Mouse (Mus musculus) ES-Bruce4 (cell line): ENCODE measurements at regions not wholly inside any gene's neighbourhood (a gene's known extent, or its start where the extent isn't known, plus 50 kb on each side); places are given as distances from the start of the nearest gene placed in this dataset.

Experiments used
- H3K27ac ChIP-seq: 2 replicates; pipeline ENCODE4 v1.5.1; 2012; ENCODE audit warnings: low read length, inconsistent platforms; ENCODE audit not compliant: insufficient read depth
- H3K27me3 ChIP-seq: 2 replicates; pipeline ENCODE4 v1.6.1; 2012; ENCODE audit warnings: mild to moderate bottlenecking, low read length, inconsistent platforms; ENCODE audit not compliant: control insufficient read depth, poor library complexity, insufficient read depth, severe bottlenecking
- H3K36me3 ChIP-seq: 2 replicates; pipeline ENCODE4 v1.6.1; 2012; ENCODE audit warnings: inconsistent platforms, mild to moderate bottlenecking, low read length, moderate library complexity; ENCODE audit not compliant: control insufficient read depth, poor library complexity, insufficient read depth, severe bottlenecking
- H3K4me1 ChIP-seq: one replicate; pipeline ENCODE4 v1.8.1; 2011; ENCODE audit warnings: low read length; ENCODE audit not compliant: control insufficient read depth, insufficient read depth
- H3K4me3 ChIP-seq: 2 replicates; pipeline ENCODE4 v1.5.1; 2011; ENCODE audit warnings: low read depth, mild to moderate bottlenecking, low read length
- H3K9ac ChIP-seq: 2 replicates; pipeline ENCODE4 v1.6.1; 2012; ENCODE audit warnings: low read depth, mild to moderate bottlenecking, inconsistent platforms; ENCODE audit not compliant: poor library complexity, severe bottlenecking
- H3K9me3 ChIP-seq: replicated peaks from 2 replicates; pipeline ENCODE4 v1.6.1; 2012; ENCODE audit warnings: mild to moderate bottlenecking, low read length, inconsistent platforms; ENCODE audit not compliant: control insufficient read depth, poor library complexity, insufficient read depth, severe bottlenecking
- CTCF ChIP-seq: IDR thresholded peaks from one replicate; pipeline ENCODE4 v1.8.1; 2011; ENCODE audit warnings: low read depth, low read length
- EP300 ChIP-seq: IDR thresholded peaks from 2 replicates; pipeline ENCODE4 v1.6.1; 2011; ENCODE audit warnings: low read depth, low read length; ENCODE audit not compliant: insufficient read depth
- POLR2A ChIP-seq: IDR thresholded peaks from one replicate; pipeline ENCODE4 v1.8.1; 2011; ENCODE audit warnings: low read length; ENCODE audit not compliant: insufficient read depth

- H3K9ac ChIP-seq = no peak overlapping the region
- no peaks in the 10 kb centered on the region for H3K36me3 ChIP-seq
- no peaks in the 10 kb centered on the region for H3K4me1 ChIP-seq
- no peak overlapping the region for H3K27ac ChIP-seq
- H3K4me3 ChIP-seq = no peak overlapping the region
- TF ChIP-seq EP300 = no peak
- no peak for TF ChIP-seq CTCF
- TF ChIP-seq POLR2A = no peak
- H3K27me3 ChIP-seq = no peaks in the 10 kb centered on the region
- no peaks in the 10 kb centered on the region for H3K9me3 ChIP-seq
Measured at GRCm38 (mm10) chr13:28492015-28492414, 234.7 kb downstream of the Gm11361 start.

GRCm38 (mm10) chr13:28483727-28484126 lies 226.4 kb downstream of the Gm11361 start:
- H3K27me3 ChIP-seq = no peaks in the 10 kb centered on the region
- TF ChIP-seq EP300 = no peak
- no peak for TF ChIP-seq CTCF
- TF ChIP-seq POLR2A = no peak
- H3K9ac ChIP-seq = no peak overlapping the region
- H3K9me3 ChIP-seq = no peaks in the 10 kb centered on the region
- H3K27ac ChIP-seq = no peak overlapping the region
- H3K36me3 ChIP-seq = no peaks in the 10 kb centered on the region
- no peak overlapping the region for H3K4me3 ChIP-seq
- H3K4me1 ChIP-seq = no peaks in the 10 kb centered on the region

- no peak overlapping the region for H3K4me3 ChIP-seq
- H3K9ac ChIP-seq = no peak overlapping the region
- no peaks in the 10 kb centered on the region for H3K27me3 ChIP-seq
- H3K27ac ChIP-seq = no peak overlapping the region
- no peaks in the 10 kb centered on the region for H3K9me3 ChIP-seq
- TF ChIP-seq POLR2A (no peak), EP300 (no peak)
- no peaks in the 10 kb centered on the region for H3K4me1 ChIP-seq
- no peaks in the 10 kb centered on the region for H3K36me3 ChIP-seq
Measured at GRCm38 (mm10) chr13:28481224-28481965, 224.1 kb downstream of the Gm11361 start.

- H3K4me3 ChIP-seq = no peak overlapping the region
Measured at GRCm38 (mm10) chr13:28466151-28466550, 208.8 kb downstream of the Gm11361 start.

GRCm38 (mm10) chr13:28465187-28465880 lies 208.0 kb downstream of the Gm11361 start:
- TF ChIP-seq POLR2A (no peak), EP300 (no peak), CTCF (no peak)
- Histone ChIP-seq H3K9ac (no peak overlapping the region), H3K27ac (no peak overlapping the region), H3K27me3 (no peaks in the 10 kb centered on the region), H3K4me3 (no peak overlapping the region), H3K4me1 (no peaks in the 10 kb centered on the region), H3K36me3 (no peaks in the 10 kb centered on the region), H3K9me3 (no peaks in the 10 kb centered on the region)

More at GRCm38 (mm10) chr13:28466151-28466550, 208.8 kb downstream of the Gm11361 start:
- Histone ChIP-seq H3K9ac (no peak overlapping the region), H3K36me3 (no peaks in the 10 kb centered on the region), H3K9me3 (no peaks in the 10 kb centered on the region), H3K27me3 (no peaks in the 10 kb centered on the region), H3K27ac (no peak overlapping the region), H3K4me1 (no peaks in the 10 kb centered on the region)
- TF ChIP-seq EP300 (no peak), POLR2A (no peak), CTCF (no peak)

GRCm38 (mm10) chr13:28461281-28461680 lies 204.0 kb downstream of the Gm11361 start:
- Histone ChIP-seq H3K4me3 (no peak overlapping the region), H3K4me1 (no peaks in the 10 kb centered on the region), H3K36me3 (no peaks in the 10 kb centered on the region), H3K9me3 (no peaks in the 10 kb centered on the region), H3K27ac (no peak overlapping the region), H3K9ac (no peak overlapping the region), H3K27me3 (no peaks in the 10 kb centered on the region)
- TF ChIP-seq POLR2A (no peak), CTCF (no peak), EP300 (no peak)
